ENCODE assay signal across 12 mouse cellular contexts in genomic region chr3:33440500-33440899, GRCm38 (mm10).
DNase-seq lines count a peak whose midpoint lies in the region; ATAC-seq and TF ChIP-seq lines count a peak whose summit lies in the region.
"Had no signal": no experiment of that assay in that cellular context is flagged by ENCODE, and none has a peak within 500 bp of the region (broad histone marks: within the 10 kb centered on the region; RNA-seq: fewer than 3 reads in every experiment).

No protein-coding gene starts in this region.

- H3K27me3 ChIP-seq in embryonic facial prominence, embryonic 14.5 days (replicated peaks; ENCODE audit: control insufficient read depth, insufficient read depth, low read length): no peaks in the 10 kb centered on the region
- no peaks in the 10 kb centered on the region for H3K27me3 ChIP-seq in midbrain, postnatal 0 days (ENCODE audit: insufficient read depth, low read length)
- no peaks in the 10 kb centered on the region for H3K27me3 ChIP-seq in stomach, postnatal 0 days (ENCODE audit: control insufficient read depth, insufficient read depth, low read length)
- H3K27me3 ChIP-seq: embryonic facial prominence, embryonic 13.5 days; liver, embryonic 15.5 days; Patski had no signal

- no peak for TF ChIP-seq CTCF in midbrain, postnatal 0 days (IDR thresholded peaks at IDR 0.05)
- TF ChIP-seq CTCF in stomach, postnatal 0 days (IDR thresholded peaks at IDR 0.05; ENCODE audit: low read depth): no peak

- no peak overlapping the region for H3K9ac ChIP-seq in embryonic facial prominence, embryonic 14.5 days (ENCODE audit: low read depth, low read length)
- H3K9ac ChIP-seq in midbrain, postnatal 0 days (replicated peaks; ENCODE audit: low read length, poor library complexity, severe bottlenecking): no peak overlapping the region
- no peak overlapping the region for H3K9ac ChIP-seq in stomach, postnatal 0 days (ENCODE audit: low read length)
- H3K9ac ChIP-seq: embryonic facial prominence, embryonic 13.5 days; liver, embryonic 15.5 days had no signal

- no peaks in the 10 kb centered on the region for H3K4me1 ChIP-seq in embryonic facial prominence, embryonic 14.5 days (ENCODE audit: control insufficient read depth, insufficient read depth, low read length)
- no peaks in the 10 kb centered on the region for H3K4me1 ChIP-seq in midbrain, postnatal 0 days (ENCODE audit: insufficient read depth, low read length)
- H3K4me1 ChIP-seq in stomach, postnatal 0 days (replicated peaks; ENCODE audit: control insufficient read depth, insufficient read depth): no peaks in the 10 kb centered on the region
- H3K4me1 ChIP-seq: embryonic facial prominence, embryonic 13.5 days; liver, embryonic 15.5 days had no signal

- H3K4me2 ChIP-seq in embryonic facial prominence, embryonic 14.5 days (ENCODE audit: low read depth, low read length): no peak overlapping the region
- H3K4me2 ChIP-seq in midbrain, postnatal 0 days (ENCODE audit: low read depth, low read length, poor library complexity, severe bottlenecking): no peak overlapping the region
- no peak overlapping the region for H3K4me2 ChIP-seq in stomach, postnatal 0 days (replicated peaks; ENCODE audit: low read depth)
- H3K4me2 ChIP-seq: embryonic facial prominence, embryonic 13.5 days; liver, embryonic 15.5 days had no signal

- H3K4me3 ChIP-seq in embryonic facial prominence, embryonic 14.5 days (ENCODE audit: low read depth, low read length): no peak overlapping the region
- H3K4me3 ChIP-seq in midbrain, postnatal 0 days (ENCODE audit: low read depth, low read length): no peak overlapping the region
- H3K4me3 ChIP-seq in stomach, postnatal 0 days (ENCODE audit: low read depth, low read length): no peak overlapping the region
- H3K4me3 ChIP-seq: embryonic facial prominence, embryonic 13.5 days; liver, embryonic 15.5 days had no signal

- no peak overlapping the region for H3K27ac ChIP-seq in embryonic facial prominence, embryonic 14.5 days (replicated peaks; ENCODE audit: low read depth, low read length)
- H3K27ac ChIP-seq in midbrain, postnatal 0 days (ENCODE audit: low read depth, low read length): no peak overlapping the region
- H3K27ac ChIP-seq in stomach, postnatal 0 days (replicated peaks): no peak overlapping the region
- H3K27ac ChIP-seq: embryonic facial prominence, embryonic 13.5 days; liver, embryonic 15.5 days had no signal

- DNase-seq in layer of hippocampus, adult 18-20 months (ENCODE audit: low spot score in 2 of 2): peak; percentile 20 to 72
- DNase-seq in layer of hippocampus, postnatal 25 days (ENCODE audit: extremely low spot score in 1 of 2, low spot score in 1 of 2): no peak
- peak; percentile 61 for DNase-seq in embryonic facial prominence, embryonic 14.5 days (ENCODE audit: low spot score)
- peak; percentile 16 to 26 for DNase-seq in layer of hippocampus, adult 8-10 months (ENCODE audit: low spot score in 2 of 2)
- peak; percentile 75 for DNase-seq in midbrain, postnatal 0 days (ENCODE audit: low spot score)
- no peak for DNase-seq in stomach, postnatal 0 days (ENCODE audit: low spot score)
- DNase-seq in urinary bladder, postnatal 36 days (ENCODE audit: low spot score in 2 of 2): no peak
- DNase-seq in thymus, postnatal 25 days: no peak
- DNase-seq: kidney, postnatal 14 days had no signal

- H3K36me3 ChIP-seq in embryonic facial prominence, embryonic 14.5 days (ENCODE audit: control insufficient read depth, insufficient read depth, low read length): no peaks in the 10 kb centered on the region
- H3K36me3 ChIP-seq in midbrain, postnatal 0 days (ENCODE audit: insufficient read depth, low read length): no peaks in the 10 kb centered on the region
- H3K36me3 ChIP-seq in stomach, postnatal 0 days (ENCODE audit: control insufficient read depth, insufficient read depth, low read length): no peaks in the 10 kb centered on the region
- H3K36me3 ChIP-seq: embryonic facial prominence, embryonic 13.5 days; liver, embryonic 15.5 days had no signal

- TF ChIP-seq EP300 in stomach, postnatal 0 days (optimal IDR thresholded peaks at IDR 0.05): no peak

- H3K9me3 ChIP-seq in embryonic facial prominence, embryonic 14.5 days (ENCODE audit: control insufficient read depth, low read length): 0 out of 2 replicates have a peak, but pooled peaks cover 2% of the 10 kb centered on the region
- H3K9me3 ChIP-seq in midbrain, postnatal 0 days (ENCODE audit: low read length): no peaks in the 10 kb centered on the region
- H3K9me3 ChIP-seq in stomach, postnatal 0 days (ENCODE audit: control insufficient read depth, low read length): no peaks in the 10 kb centered on the region
- H3K9me3 ChIP-seq: embryonic facial prominence, embryonic 13.5 days had no signal

- no peak for ATAC-seq in embryonic facial prominence, embryonic 14.5 days (ENCODE audit: low read depth)
- ATAC-seq in midbrain, postnatal 0 days (ENCODE audit: low FRiP score): peak; percentile 66; the same call in 1 of the 2 replicates
- ATAC-seq in stomach, postnatal 0 days (ENCODE audit: low FRiP score, low TSS enrichment): no peak
- ATAC-seq: Patski had no signal

Comparison
In these comparisons a context has a peak if more than half of its experiments do, and no peak if none do; other contexts are left out.
1. DNase-seq: peak in layer of hippocampus, adult 18-20 months (2 of 2), embryonic facial prominence, embryonic 14.5 days (single experiment), layer of hippocampus, adult 8-10 months (2 of 2) and midbrain, postnatal 0 days (single experiment); none in layer of hippocampus, postnatal 25 days (0 of 2), stomach, postnatal 0 days (single experiment), urinary bladder, postnatal 36 days (0 of 2) and thymus, postnatal 25 days (single experiment).